Mouse (Mus musculus): ENCODE measurements at regions not wholly inside any gene's neighbourhood (a gene's known extent, or its start where the extent isn't known, plus 50 kb on each side); places are given as distances from the start of the nearest gene placed in this dataset.
"Not testable (repeated sequence)": the region's sequence is repeated elsewhere in the genome, so short reads cannot be mapped to it uniquely, and the experiment has no call there.

GRCm38 (mm10) chr16:29745486-29745885, 166.4 kb downstream of the Opa1 start:
- no peak for DNase-seq (ENCODE audit: low spot score in 2 of 2)

DNA sequence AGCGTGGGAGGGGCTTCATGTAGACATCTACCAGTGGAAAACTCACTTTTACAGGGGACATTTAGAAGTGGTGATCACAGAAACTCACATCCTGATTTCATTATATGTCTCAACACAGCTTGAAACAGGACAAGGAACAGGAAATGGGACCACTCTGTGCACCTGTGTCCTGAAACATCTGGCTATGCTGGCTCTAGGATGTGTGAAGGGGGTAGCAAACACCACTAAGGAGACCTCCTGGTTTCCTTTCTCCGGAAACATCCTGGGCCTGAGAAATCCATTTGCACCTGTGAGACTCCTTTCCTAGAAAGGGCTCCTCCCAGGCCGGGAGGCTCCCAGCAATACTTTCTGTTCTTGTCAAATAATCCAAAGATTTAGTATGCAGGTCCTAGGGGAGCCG, 167.1 kb downstream of the Opa1 start:
- no peak for DNase-seq (ENCODE audit: low spot score in 2 of 2)

GRCm38 (mm10) chr16:29749167-29749566, 170.0 kb downstream of the Opa1 start:
- no peak for DNase-seq (ENCODE audit: low spot score in 2 of 2)

DNA sequence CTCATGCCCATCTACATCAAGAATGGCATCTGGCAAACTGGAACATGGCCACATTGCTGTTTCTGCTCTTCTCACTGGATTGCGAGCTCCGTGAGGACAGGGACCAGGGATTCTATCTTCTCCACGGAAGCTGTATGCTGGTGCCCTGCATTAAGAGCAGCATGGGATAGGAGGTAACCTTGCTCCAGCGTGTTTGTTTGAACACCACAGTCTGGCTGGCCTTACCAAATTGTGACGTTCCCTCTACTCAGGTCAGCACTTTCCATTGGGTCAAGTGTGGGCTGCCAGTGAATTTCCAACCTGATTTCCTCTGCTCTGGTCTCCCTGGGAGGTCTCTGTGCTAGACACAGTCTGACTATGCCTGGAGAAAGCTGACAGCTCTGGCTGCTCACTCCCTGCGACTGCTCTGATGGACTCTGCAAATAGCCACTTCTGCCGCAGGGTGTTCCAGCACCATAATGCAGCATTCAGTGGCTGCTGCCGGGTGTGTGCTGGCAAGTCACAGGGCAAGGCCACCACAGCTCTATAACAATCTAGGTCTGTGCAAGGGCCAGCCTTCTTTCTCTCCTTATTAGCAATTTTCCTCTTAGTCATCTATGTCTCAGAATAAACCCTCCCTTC, 175.6 kb downstream of the Opa1 start:
- no peak for DNase-seq (ENCODE audit: low spot score in 2 of 2)

- DNase-seq (ENCODE audit: low spot score in 2 of 2), result no peak
These were observed 179.1 kb downstream of the Opa1 start for GRCm38 (mm10) chr16:29758246-29758645.

DNA sequence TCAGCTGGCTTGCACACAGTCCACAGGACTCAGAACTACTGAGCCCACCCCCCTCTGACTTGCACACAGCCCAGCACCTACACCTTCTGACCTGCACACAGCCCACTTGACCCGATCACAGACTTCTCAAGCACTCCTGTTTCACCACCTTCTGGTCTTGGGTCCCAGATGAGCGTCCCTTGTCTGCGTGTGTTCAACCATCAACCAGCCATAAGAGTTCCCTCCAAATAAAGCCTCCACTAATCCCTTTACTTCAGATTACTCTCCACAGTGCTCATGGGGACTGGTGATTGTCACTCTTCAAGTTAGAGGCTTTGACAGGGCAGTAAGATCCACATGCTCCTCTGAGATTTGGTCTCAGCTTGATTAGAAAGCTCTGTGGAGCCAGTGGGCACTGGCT, 180.3 kb downstream of the Opa1 start:
- DNase-seq (ENCODE audit: low spot score in 2 of 2), result no peak

GRCm38 (mm10) chr16:29760627-29761026, 181.5 kb downstream of the Opa1 start:
- no peak for DNase-seq (ENCODE audit: low spot score in 2 of 2)

GRCm38 (mm10) chr16:29761779-29762277, 182.7 kb downstream of the Opa1 start:
- DNase-seq (ENCODE audit: low spot score in 2 of 2), result no peak

- no peak for DNase-seq (ENCODE audit: low spot score in 2 of 2)
These were observed 185.2 kb downstream of the Opa1 start for GRCm38 (mm10) chr16:29764376-29764775.

DNA sequence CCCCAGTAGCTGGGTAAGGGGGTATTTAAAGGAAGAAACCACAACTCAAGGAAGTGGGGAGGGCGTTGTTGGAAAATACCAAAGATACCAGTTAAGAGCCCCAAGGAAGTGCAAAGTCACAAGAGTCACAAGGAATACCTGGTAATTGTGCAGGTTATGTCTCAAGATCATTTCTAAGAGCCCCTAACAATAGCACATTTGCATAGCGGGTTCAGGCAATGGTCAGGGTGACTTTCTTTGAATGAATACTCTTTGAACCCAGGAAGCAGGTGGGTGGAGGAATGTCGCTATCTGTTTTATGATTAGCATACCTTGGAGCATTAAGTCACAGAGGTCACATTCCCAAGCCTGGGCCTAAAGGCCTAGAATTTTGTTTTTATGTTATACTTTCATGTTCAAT, 186.7 kb downstream of the Opa1 start:
- not testable (repeated sequence) for DNase-seq (ENCODE audit: low spot score in 2 of 2)

GRCm38 (mm10) chr16:29771320-29771719, 192.2 kb downstream of the Opa1 start:
- DNase-seq (ENCODE audit: low spot score in 2 of 2), result no peak

DNA sequence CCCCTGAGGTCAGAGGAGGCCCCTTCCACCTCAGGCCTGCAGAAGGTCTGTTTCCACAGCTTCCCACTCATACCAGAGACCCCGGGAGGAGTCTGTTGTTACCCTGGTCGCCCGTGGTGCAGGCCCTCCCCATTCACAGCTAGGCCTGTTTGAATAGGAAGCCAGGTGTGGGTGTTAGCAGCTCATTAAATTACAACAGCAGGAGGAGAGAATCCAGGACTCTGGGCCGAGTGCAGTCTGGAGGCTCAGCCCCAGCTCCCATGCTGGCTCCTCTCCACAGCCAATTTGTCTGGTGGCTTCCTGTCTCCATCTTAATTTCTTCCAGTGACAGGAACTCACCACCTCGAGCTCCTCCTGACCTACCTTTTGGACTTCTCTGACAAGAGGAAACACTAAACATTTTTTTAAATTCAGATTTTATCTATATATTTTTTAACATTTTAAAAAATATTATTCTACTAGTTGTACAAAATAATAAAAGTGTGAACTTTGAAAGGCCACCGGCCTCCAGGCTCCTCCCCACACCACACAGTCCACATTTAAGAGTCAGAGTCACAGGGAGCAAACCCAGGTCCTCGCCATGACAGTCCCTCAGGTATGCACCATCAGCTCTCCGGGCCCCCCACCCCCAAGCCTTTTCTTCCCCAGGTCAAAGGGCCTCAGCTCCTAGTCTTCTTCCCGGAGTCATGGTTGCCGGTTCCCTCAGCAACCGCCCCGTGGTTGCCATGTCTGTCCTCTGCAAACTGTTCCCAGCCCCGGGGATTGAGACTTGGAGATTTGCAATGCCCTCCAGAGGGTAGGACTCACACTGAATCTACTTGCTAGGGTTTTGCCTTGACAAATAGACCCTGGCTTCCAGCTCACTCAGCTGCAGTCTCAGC, 192.8 kb downstream of the Opa1 start:
- DNase-seq (ENCODE audit: low spot score in 2 of 2), result no peak

DNA sequence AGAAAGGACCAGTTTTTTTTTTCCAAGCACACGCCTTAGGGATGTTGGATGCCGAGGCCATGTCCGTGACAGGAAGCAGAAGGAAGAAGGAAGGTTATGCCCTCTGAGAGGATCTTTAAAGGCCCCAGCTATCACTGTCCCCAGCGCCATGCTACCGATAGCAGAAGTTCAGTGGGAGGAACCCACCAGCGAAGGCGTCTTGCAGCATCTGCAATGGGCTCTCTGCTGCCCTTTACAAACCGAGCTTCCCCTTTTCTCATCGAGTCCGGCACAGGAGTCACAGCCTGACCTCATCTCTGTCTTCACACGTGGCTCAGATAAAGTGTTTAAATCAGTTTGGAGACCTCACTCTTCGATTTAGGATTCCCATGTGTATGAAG, 193.5 kb downstream of the Opa1 start:
- DNase-seq (ENCODE audit: low spot score in 2 of 2), result no peak

GRCm38 (mm10) chr16:29773056-29773455, 193.9 kb downstream of the Opa1 start:
- no peak for DNase-seq (ENCODE audit: low spot score in 2 of 2)

DNA sequence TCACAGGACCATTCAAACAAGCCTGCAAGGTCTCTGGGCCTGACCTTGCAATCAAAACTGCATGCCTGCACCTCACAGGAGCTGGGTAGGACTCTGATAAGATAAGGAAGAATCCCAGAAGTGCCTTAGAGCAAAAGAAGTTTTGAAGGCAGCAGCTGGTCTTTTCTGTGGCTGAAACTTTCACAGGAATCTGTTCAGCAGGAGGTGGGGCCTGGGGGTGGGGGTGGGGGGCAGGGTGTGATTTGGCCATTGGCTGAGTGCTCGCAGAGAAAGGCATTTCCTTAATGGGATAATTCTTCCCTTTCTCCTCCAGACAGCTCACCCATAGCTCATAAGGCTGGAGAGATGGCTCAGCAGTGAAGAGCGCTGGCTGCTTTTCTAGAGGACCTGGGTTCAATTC, 195.8 kb downstream of the Opa1 start:
- DNase-seq (ENCODE audit: low spot score in 2 of 2), result no peak

DNA sequence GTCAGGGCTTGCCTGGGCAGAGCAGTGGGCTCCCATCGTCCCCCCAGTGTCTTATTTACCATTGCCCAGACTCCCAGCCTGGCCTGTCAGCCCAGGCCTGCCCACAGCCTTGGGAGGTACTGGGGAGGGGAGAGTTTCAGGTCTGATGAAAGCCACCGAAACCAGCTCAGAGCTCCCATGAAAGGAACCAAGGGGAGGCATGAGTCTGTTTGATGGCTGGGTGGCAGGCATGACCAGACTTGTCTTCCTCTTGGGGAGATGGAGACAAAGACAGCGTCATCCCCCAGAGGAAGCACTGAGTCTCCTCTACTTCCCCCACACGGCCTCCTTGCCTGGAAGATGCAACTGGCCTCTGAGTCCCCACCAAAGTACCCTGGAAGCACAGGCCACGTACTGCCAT, 196.7 kb downstream of the Opa1 start:
- DNase-seq (ENCODE audit: low spot score in 2 of 2), result no peak

DNA sequence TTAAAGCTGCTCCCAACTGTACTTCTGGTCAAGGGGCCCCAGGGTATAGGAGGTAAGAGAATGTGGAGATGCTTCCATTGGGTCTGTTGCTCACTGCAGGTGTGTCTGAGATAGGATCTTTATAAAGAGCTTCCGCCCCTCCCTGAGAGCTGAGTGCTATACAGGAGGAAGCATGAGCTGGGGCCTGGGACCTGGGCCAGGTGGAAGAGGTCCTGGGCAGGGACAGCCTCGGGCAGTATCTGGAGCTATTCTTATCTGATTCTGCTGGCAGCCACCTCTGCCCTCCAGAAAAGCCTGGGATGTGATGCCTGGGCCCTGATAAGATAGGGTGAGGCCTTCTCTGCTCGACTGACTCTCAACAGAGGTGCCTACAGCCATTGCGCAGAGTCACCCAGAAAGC, 203.3 kb downstream of the Opa1 start:
- no peak for DNase-seq (ENCODE audit: low spot score in 2 of 2)

DNA sequence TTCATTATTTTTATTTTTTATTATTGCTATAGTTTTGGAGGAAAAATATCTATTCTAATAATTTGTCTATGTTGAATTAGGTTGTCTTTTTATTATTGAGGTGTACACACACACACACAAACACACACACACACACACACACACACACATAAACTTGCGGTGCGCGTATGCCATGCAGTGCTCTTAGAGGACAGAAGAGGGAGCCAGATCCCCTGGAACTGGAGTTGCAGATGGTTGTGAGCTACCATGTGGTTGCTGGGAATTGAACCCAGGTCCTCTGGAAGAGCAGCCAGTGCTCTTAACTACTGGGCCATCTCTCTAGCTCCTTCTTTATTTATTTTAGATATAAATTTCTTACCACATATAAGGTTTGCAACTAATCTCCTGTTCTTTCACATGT, 206.0 kb downstream of the Opa1 start:
- no peak for DNase-seq (ENCODE audit: low spot score in 2 of 2)

- no peak for DNase-seq (ENCODE audit: low spot score in 2 of 2)
These were observed 207.4 kb downstream of the Opa1 start for GRCm38 (mm10) chr16:29786540-29786939.

DNA sequence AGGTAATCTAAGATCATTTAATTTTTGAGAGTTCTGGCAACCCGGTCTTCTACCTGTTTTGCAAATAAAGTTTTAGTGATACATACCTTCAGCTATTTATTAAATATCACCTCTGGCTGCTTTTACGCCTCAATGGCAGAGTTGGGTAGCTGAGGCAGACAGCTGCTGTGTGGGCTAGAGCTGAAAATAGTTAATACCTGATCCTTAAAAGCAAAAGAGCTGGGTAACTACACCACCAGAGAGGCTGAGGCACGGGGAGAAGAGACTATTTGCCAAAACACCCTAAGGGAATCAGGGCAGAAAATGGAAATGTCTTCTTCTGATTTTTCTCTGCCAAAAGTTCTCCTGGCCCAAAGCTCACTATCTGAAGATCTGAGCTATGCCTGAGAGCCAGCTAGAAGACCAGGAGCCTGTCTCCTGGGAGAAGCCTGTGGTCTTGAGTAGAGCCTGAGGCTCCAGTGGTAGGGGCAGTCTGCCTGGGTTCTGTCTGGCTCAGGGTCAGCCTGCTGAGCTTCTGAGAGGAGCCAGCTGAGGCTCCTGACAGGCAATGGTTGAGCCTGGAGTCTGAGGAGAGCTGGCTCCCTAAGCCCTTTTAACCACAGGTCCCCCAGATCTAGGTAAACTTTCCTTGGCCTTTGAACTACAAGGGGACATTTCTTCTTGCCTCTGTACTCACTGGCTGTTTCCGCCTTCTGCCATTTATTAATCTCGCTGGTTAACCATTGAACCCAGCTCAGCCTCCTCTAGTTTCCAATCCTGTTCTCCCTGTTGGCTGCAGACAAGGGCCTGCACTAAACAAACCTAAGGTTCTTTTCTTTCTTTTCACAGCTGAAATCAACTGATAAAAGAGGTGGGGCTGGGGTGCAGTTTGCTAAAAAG, 208.7 kb downstream of the Opa1 start:
- no peak for DNase-seq (ENCODE audit: low spot score in 2 of 2)

DNA sequence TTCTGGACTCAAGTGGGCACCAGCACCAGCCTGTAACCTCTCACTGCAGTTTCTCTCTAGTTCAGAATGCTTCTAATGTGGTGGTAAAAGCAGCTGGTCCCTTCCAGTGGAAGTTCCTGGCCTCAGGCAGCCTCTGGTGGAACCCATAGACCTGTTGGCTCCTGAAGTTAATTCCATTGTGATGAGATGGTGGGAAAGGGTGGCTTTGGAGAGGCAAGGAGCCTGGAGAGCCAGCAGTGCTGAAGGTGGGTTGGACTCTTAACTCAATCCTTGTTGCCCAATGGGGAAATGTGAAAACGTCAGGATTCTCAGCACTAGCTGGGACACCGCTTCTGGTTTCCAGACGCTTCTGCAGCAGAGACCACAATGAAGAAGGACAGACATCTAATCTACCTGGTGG, 210.9 kb downstream of the Opa1 start:
- no peak for DNase-seq (ENCODE audit: low spot score in 2 of 2)

DNA sequence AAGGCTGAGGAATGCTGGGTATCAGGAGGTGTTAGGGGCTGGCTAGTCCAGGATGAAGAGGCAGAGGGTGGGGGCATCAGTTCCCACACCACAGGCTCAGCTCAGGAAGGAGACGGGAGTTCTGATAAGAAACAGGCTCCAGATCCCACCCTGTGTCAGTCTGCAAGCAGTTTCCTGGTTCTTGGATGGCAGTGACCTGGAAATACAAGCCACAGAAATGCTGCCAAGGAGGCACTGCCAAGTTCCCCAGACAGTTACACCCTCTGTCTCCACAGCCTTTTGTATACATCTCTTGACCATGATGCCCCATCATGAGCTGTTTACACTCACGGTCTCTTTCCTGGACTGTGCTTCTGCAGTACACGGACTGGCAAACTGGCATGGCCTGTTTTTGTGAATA, 220.1 kb downstream of the Opa1 start:
- no peak for DNase-seq (ENCODE audit: low spot score in 2 of 2)

Measured in natural killer cell, adult 2 months (primary cell).